Mouse (Mus musculus) erythroblast, embryonic 14.5 days (primary cell): Measurements from ENCODE around the gene Plxnb1.

Experiments
- GATA1 ChIP-seq: IDR thresholded peaks from 2 replicates; pipeline ENCODE4 v1.6.1; 2012; ENCODE audit warnings: low read length, inconsistent platforms, mixed read lengths
- TAL1 ChIP-seq: IDR thresholded peaks from 3 replicates; pipeline ENCODE4 v1.6.1; 2012; ENCODE audit warnings: low read length, inconsistent platforms, mixed read lengths

DNA sequence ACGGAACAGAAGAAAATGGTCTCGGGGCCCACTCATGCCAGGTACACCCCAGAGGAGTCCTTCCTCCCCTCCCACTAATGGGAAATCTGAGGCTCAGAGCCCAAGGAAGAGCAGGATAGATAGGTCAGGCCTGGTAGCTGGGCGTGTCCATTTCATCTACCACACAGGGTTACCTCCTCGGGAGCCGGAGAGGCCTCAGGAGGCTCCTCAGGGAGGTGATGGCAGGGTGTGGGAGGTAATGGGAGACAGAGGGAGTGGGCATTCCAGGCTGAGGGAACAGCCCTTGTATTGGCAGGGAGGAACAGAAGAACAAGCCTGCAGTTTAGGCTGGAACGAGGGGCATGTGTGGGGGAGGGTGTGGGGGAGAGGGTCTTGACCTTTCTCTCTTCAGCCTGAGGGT is 1.7 kb downstream of the Plxnb1 start:
- TF ChIP-seq GATA1 (no peak), TAL1 (no peak)
